Mouse (Mus musculus): ENCODE measurements around the gene Tm4sf20. TPM values are rescaled to one million over a fixed set of nuclear protein-coding genes. Genes with fewer than 3 reads are reported as not detected.
A peak's percentile ranks its signal among the peaks of the same experiment; 100 is the strongest.

The Tm4sf20 gene
- total and polyA plus RNA-seq, 2 experiments from 2014 or later = not detected

GRCm38 (mm10) chr1:82724339-82725025 lies 43.8 kb downstream of the Tm4sf20 start, which contains the start of gene Mff:
Gene Mff, plus strand, starts transcription at chr1:82724890.
- WGBS = 9% methylated on average over 38 of the region's 38 CpGs
- Histone ChIP-seq H3K36me3 (ENCODE audit: insufficient read depth, low read length) (peaks cover 6% of the 10 kb centered on the region; the same call in 1 of the 2 replicates), H3K27ac (peak within 1 kb of the TSS; percentile 77), H3K9ac (replicated peaks; ENCODE audit: low read length) (peak within 1 kb of the TSS; percentile 93), H3K9me3 (ENCODE audit: low read length) (no peaks in the 10 kb centered on the region), H3K4me1 (ENCODE audit: insufficient read depth, low read length) (peaks cover 9% of the 10 kb centered on the region; the same call in 1 of the 2 replicates), H3K4me3 (ENCODE audit: low read length) (peak within 1 kb of the TSS; percentile 97), H3K4me2 (ENCODE audit: low read depth, low read length) (peak within 1 kb of the TSS; percentile 97), H3K27me3 (ENCODE audit: insufficient read depth, low read length) (0 out of 2 replicates have a peak, but pooled peaks cover 7% of the 10 kb centered on the region)
- ATAC-seq (peak; percentile 100), DNase-seq (ENCODE audit: low spot score) (peak; percentile 98)
- TF ChIP-seq CTCF (IDR thresholded peaks at IDR 0.05; ENCODE audit: low read depth) = no peak

GRCm38 (mm10) chr1:82717816-82718512 lies 50.3 kb downstream of the Tm4sf20 start:
- Histone ChIP-seq H3K9me3 (ENCODE audit: low read length) (no peaks in the 10 kb centered on the region), H3K27ac (no peak overlapping the region), H3K4me2 (ENCODE audit: low read depth, low read length) (no peak overlapping the region), H3K27me3 (ENCODE audit: insufficient read depth, low read length) (0 out of 2 replicates have a peak, but pooled peaks cover 6% of the 10 kb centered on the region), H3K9ac (replicated peaks; ENCODE audit: low read length) (no peak overlapping the region), H3K4me1 (ENCODE audit: insufficient read depth, low read length) (no peaks in the 10 kb centered on the region), H3K4me3 (ENCODE audit: low read length) (no peak overlapping the region), H3K36me3 (ENCODE audit: insufficient read depth, low read length) (no peaks in the 10 kb centered on the region)
- TF ChIP-seq CTCF (IDR thresholded peaks at IDR 0.05; ENCODE audit: low read depth) = no peak
- WGBS = 79% methylated on average over 9 of the region's 9 CpGs
- no peak for ATAC-seq
- DNase-seq (ENCODE audit: low spot score) = no peak

Other genes starting within 250 kb of the Tm4sf20 start
- 0.42 and 0.61 TPM in 2 replicates for gene Col4a4, start 181.6 kb downstream of the Tm4sf20 start, total RNA-seq (2014; rRNA removed)
- 0.40 and 0.61 TPM in 2 replicates for gene Col4a4, start 181.6 kb downstream of the Tm4sf20 start, polyA plus RNA-seq (2015; fragmentation: Nextera tagmentation; extraction: Ambion mirVana)
- gene Col4a3, start 181.5 kb downstream of the Tm4sf20 start, total RNA-seq (2014; rRNA removed) = 0.29 and 0.94 TPM in 2 replicates
- 0.71 and 0.79 TPM in 2 replicates for gene Col4a3, start 181.5 kb downstream of the Tm4sf20 start, polyA plus RNA-seq (2015; fragmentation: Nextera tagmentation; extraction: Ambion mirVana)
- gene Mff, start 43.6 kb downstream of the Tm4sf20 start, total RNA-seq (2014; rRNA removed) = 309 and 364 TPM in 2 replicates
- 410 and 416 TPM in 2 replicates for gene Mff, start 43.6 kb downstream of the Tm4sf20 start, polyA plus RNA-seq (2015; fragmentation: Nextera tagmentation; extraction: Ambion mirVana)
- not detected in 2 replicates for gene Gm47791, start 2.8 kb upstream of the Tm4sf20 start, total RNA-seq (2014; rRNA removed)
- not detected in 2 replicates for gene Gm47791, start 2.8 kb upstream of the Tm4sf20 start, polyA plus RNA-seq (2015; fragmentation: Nextera tagmentation; extraction: Ambion mirVana)
- 88.2 and 98.6 TPM in 2 replicates for gene Agfg1, start 71.0 kb upstream of the Tm4sf20 start, total RNA-seq (2014; rRNA removed)
- 20.7 TPM in 2 replicates for gene Agfg1, start 71.0 kb upstream of the Tm4sf20 start, polyA plus RNA-seq (2015; fragmentation: Nextera tagmentation; extraction: Ambion mirVana)
- gene A030005L19Rik, start 144.9 kb upstream of the Tm4sf20 start, total RNA-seq (2014; rRNA removed) = 0.97 TPM in 1 of 2 replicates, not detected in the other
- gene A030005L19Rik, start 144.9 kb upstream of the Tm4sf20 start, polyA plus RNA-seq (2015; fragmentation: Nextera tagmentation; extraction: Ambion mirVana) = not detected in 2 replicates
- not detected in 2 replicates for gene A030014E15Rik, start 156.5 kb upstream of the Tm4sf20 start, total RNA-seq (2014; rRNA removed)
- gene A030014E15Rik, start 156.5 kb upstream of the Tm4sf20 start, polyA plus RNA-seq (2015; fragmentation: Nextera tagmentation; extraction: Ambion mirVana) = not detected in 2 replicates
- not detected in 2 replicates for gene Gm6217, start 162.9 kb upstream of the Tm4sf20 start, total RNA-seq (2014; rRNA removed)
- gene Gm6217, start 162.9 kb upstream of the Tm4sf20 start, polyA plus RNA-seq (2015; fragmentation: Nextera tagmentation; extraction: Ambion mirVana) = not detected in 2 replicates
- gene A030003K21Rik, start 174.9 kb upstream of the Tm4sf20 start, total RNA-seq (2014; rRNA removed) = not detected in 2 replicates
- not detected in 2 replicates for gene A030003K21Rik, start 174.9 kb upstream of the Tm4sf20 start, polyA plus RNA-seq (2015; fragmentation: Nextera tagmentation; extraction: Ambion mirVana)
- not detected in 2 replicates for gene Gm7544, start 187.6 kb upstream of the Tm4sf20 start, total RNA-seq (2014; rRNA removed)
- gene Gm7544, start 187.6 kb upstream of the Tm4sf20 start, polyA plus RNA-seq (2015; fragmentation: Nextera tagmentation; extraction: Ambion mirVana) = not detected in 2 replicates
- not detected in 2 replicates for gene Gm47955, start 191.8 kb upstream of the Tm4sf20 start, total RNA-seq (2014; rRNA removed)
- not detected in 2 replicates for gene Gm47955, start 191.8 kb upstream of the Tm4sf20 start, polyA plus RNA-seq (2015; fragmentation: Nextera tagmentation; extraction: Ambion mirVana)
- gene Gm47959, start 232.1 kb upstream of the Tm4sf20 start, total RNA-seq (2014; rRNA removed) = not detected in 2 replicates
- not detected in 2 replicates for gene Gm47959, start 232.1 kb upstream of the Tm4sf20 start, polyA plus RNA-seq (2015; fragmentation: Nextera tagmentation; extraction: Ambion mirVana)

Data from hindbrain, postnatal 0 days (tissue).